Mouse (Mus musculus): ENCODE measurements around the gene Bcr. TPM values are rescaled to one million over a fixed set of nuclear protein-coding genes. Genes with fewer than 3 reads are reported as not detected.

Gene Bcr
- polyA plus RNA-seq, 1 experiment from 2014 or later = 7.6 TPM

DNA sequence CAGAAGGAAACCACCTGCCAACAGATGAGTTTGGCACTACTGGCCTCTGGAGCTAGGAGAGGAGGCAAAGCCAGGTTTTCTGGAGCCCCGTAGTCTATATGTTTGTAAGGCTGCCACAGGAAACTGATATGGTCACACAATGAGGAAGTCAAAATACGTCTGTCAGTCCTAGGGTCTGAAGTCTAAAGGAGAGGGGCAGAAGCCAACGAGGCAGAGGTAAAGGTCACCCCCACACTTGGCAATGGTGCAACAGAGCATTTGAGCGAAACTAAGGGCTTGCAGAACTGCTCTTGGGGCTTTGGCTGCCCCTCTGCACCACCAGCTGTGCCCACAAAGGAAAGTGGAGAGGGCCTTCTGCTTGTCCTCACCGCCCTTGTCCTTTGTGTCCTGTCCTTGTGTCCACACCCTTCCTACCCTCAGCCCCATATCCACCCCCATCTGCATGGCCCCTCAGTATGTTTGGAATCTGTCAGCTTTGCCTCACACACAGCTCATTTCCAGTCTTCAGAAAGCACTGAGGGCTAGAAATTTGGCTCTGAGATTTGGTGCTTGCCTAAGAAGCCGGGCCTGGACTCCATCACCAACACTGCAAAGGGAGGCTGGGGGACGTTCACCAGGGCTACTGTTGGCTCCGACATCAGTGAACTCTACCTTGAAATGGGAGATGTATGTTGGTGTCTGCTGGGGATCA, 127.1 kb downstream of the Bcr start:
- ATAC-seq (ENCODE audit: low FRiP score) = no peak
- H3K4me3 ChIP-seq (ENCODE audit: low read depth, low read length) = no peak overlapping the region
- no peaks in the 10 kb centered on the region for H3K27me3 ChIP-seq (ENCODE audit: control insufficient read depth, insufficient read depth, low read length)
- no peak for DNase-seq (ENCODE audit: low spot score, missing footprints)
- no peaks in the 10 kb centered on the region for H3K4me1 ChIP-seq (ENCODE audit: control insufficient read depth, insufficient read depth, low read length)
- H3K4me2 ChIP-seq = no peak overlapping the region
- H3K27ac ChIP-seq (ENCODE audit: low read depth, low read length) = no peak overlapping the region
- 85% methylated on average over 8 of the region's 8 CpGs for WGBS
- H3K9me3 ChIP-seq (ENCODE audit: control insufficient read depth, low read length) = no peaks in the 10 kb centered on the region
- H3K36me3 ChIP-seq (ENCODE audit: control insufficient read depth, insufficient read depth, low read length) = no peaks in the 10 kb centered on the region
- no peak overlapping the region for H3K9ac ChIP-seq (ENCODE audit: low read length)

DNA sequence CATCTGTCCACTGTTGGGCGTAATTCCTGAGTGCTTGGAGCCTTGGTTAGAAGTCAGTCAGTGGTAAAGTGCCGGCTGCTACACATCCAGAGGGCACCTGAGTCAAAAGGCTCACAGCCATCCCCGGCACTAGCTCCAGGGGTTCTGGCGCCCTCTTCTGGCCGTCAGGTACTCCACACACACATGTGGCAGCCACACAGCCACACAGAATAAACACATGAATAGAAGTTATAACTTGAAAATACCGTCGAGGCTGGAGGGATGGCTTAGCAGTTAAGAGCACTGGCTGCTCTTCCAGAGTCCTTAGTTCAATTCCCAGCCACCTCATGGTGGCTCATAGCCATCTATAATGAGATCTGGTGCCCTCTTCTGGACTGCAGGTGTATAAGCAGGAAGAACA, 131.3 kb downstream of the Bcr start:
- H3K9ac ChIP-seq (ENCODE audit: low read length) = no peak overlapping the region
- no peaks in the 10 kb centered on the region for H3K4me1 ChIP-seq (ENCODE audit: control insufficient read depth, insufficient read depth, low read length)
- ATAC-seq (ENCODE audit: low FRiP score) = no peak
- WGBS = 50% methylated on average over 7 of the region's 7 CpGs
- no peak for DNase-seq (ENCODE audit: low spot score, missing footprints)
- H3K9me3 ChIP-seq (ENCODE audit: control insufficient read depth, low read length) = no peaks in the 10 kb centered on the region
- no peak overlapping the region for H3K4me3 ChIP-seq (ENCODE audit: low read depth, low read length)
- H3K36me3 ChIP-seq (ENCODE audit: control insufficient read depth, insufficient read depth, low read length) = no peaks in the 10 kb centered on the region
- no peak overlapping the region for H3K27ac ChIP-seq (ENCODE audit: low read depth, low read length)
- no peak overlapping the region for H3K4me2 ChIP-seq
- no peaks in the 10 kb centered on the region for H3K27me3 ChIP-seq (ENCODE audit: control insufficient read depth, insufficient read depth, low read length)

DNA sequence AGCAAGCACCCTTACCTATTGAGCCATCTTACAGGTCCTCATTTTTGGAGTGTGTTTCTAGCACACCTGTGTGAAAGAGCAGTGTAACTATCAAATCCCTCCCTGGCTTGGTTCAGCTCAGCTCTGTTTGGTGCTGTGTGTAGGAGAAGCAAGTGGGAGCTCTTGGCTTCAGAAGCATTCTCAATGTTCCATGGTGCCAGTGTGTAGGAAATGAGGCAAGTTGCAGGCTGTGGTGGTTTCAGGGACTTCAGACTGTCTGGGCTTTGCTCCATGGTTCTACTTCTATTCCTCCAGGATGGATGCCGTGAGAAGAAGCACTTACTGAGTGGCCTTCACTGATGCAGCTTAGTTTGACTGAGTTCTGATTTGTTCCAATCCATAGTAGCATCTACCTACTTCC, 137.4 kb downstream of the Bcr start:
- Histone ChIP-seq H3K4me1 (ENCODE audit: control insufficient read depth, insufficient read depth, low read length) (no peaks in the 10 kb centered on the region), H3K27me3 (ENCODE audit: control insufficient read depth, insufficient read depth, low read length) (no peaks in the 10 kb centered on the region), H3K36me3 (ENCODE audit: control insufficient read depth, insufficient read depth, low read length) (no peaks in the 10 kb centered on the region), H3K9me3 (ENCODE audit: control insufficient read depth, low read length) (no peaks in the 10 kb centered on the region), H3K4me2 (no peak overlapping the region), H3K4me3 (ENCODE audit: low read depth, low read length) (no peak overlapping the region), H3K9ac (ENCODE audit: low read length) (no peak overlapping the region), H3K27ac (ENCODE audit: low read depth, low read length) (no peak overlapping the region)
- 71% methylated on average over 1 of the region's 1 CpGs for WGBS
- DNase-seq (ENCODE audit: low spot score, missing footprints) (no peak), ATAC-seq (ENCODE audit: low FRiP score) (no peak)

DNA sequence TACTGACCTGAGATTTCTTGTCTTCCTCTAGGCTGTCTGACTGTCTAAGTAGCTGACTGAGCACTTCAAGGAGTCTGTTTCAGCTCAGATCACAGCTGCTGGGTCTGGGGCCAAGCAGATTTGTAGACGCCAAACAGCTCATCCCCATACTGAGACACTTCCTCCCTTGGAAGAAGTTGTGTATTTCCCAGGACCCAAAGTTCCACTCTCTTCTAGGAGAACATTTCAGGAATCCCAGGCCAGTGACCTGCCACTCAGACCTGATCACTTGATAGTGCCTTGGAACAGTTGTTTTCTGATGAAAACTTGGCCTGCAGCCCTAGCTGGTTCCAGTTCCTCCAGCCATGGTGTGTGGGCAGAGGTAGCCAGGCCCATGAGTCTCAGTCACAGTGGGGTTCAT, 140.3 kb downstream of the Bcr start:
- H3K27me3 ChIP-seq (ENCODE audit: control insufficient read depth, insufficient read depth, low read length) = no peaks in the 10 kb centered on the region
- no peak overlapping the region for H3K27ac ChIP-seq (ENCODE audit: low read depth, low read length)
- H3K9ac ChIP-seq (ENCODE audit: low read length) = no peak overlapping the region
- H3K9me3 ChIP-seq (ENCODE audit: control insufficient read depth, low read length) = no peaks in the 10 kb centered on the region
- H3K4me2 ChIP-seq = no peak overlapping the region
- no peaks in the 10 kb centered on the region for H3K4me1 ChIP-seq (ENCODE audit: control insufficient read depth, insufficient read depth, low read length)
- no peak overlapping the region for H3K4me3 ChIP-seq (ENCODE audit: low read depth, low read length)
- DNase-seq (ENCODE audit: low spot score, missing footprints) = no peak
- H3K36me3 ChIP-seq (ENCODE audit: control insufficient read depth, insufficient read depth, low read length) = no peaks in the 10 kb centered on the region
- ATAC-seq (ENCODE audit: low FRiP score) = no peak
- WGBS = 87% methylated on average over 1 of the region's 1 CpGs

DNA sequence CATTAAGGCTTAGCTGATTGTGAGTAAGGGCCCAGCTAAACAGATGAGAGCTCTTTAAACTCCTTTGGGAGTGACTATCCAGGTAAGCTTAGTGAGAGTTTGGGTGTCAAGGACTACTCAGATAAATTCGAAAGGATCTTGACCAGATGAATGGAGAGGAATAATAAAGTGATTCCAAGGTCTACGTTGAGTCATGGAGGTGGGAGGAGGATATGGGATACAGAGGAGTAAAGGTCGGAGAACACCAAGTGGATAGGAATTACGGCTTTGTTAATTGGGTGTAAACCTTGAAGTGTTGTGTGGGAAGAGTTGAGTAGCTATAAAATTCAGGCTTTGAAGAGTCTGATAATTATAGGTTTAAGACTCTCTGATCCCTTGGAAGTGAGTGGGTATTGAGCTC, 145.8 kb downstream of the Bcr start:
- Histone ChIP-seq H3K36me3 (ENCODE audit: control insufficient read depth, insufficient read depth, low read length) (no peaks in the 10 kb centered on the region), H3K9me3 (ENCODE audit: control insufficient read depth, low read length) (no peaks in the 10 kb centered on the region), H3K27me3 (ENCODE audit: control insufficient read depth, insufficient read depth, low read length) (no peaks in the 10 kb centered on the region), H3K4me2 (no peak overlapping the region), H3K9ac (ENCODE audit: low read length) (no peak overlapping the region), H3K4me1 (ENCODE audit: control insufficient read depth, insufficient read depth, low read length) (no peaks in the 10 kb centered on the region), H3K27ac (ENCODE audit: low read depth, low read length) (no peak overlapping the region), H3K4me3 (ENCODE audit: low read depth, low read length) (no peak overlapping the region)
- ATAC-seq (ENCODE audit: low FRiP score) = no peak
- DNase-seq (ENCODE audit: low spot score, missing footprints) = no peak
- 81% methylated on average over 4 of the region's 4 CpGs for WGBS

GRCm38 (mm10) chr10:75210841-75211240, 150.4 kb downstream of the Bcr start:
- Histone ChIP-seq H3K36me3 (ENCODE audit: control insufficient read depth, insufficient read depth, low read length) (no peaks in the 10 kb centered on the region), H3K4me2 (no peak overlapping the region), H3K4me1 (ENCODE audit: control insufficient read depth, insufficient read depth, low read length) (peaks cover 6% of the 10 kb centered on the region; the same call in 1 of the 2 replicates), H3K9me3 (ENCODE audit: control insufficient read depth, low read length) (no peaks in the 10 kb centered on the region), H3K4me3 (ENCODE audit: low read depth, low read length) (no peak overlapping the region), H3K9ac (ENCODE audit: low read length) (no peak overlapping the region), H3K27ac (ENCODE audit: low read depth, low read length) (no peak overlapping the region), H3K27me3 (ENCODE audit: control insufficient read depth, insufficient read depth, low read length) (no peaks in the 10 kb centered on the region)
- ATAC-seq (ENCODE audit: low FRiP score) (no peak), DNase-seq (ENCODE audit: low spot score, missing footprints) (no peak)
- WGBS = 95% methylated on average over 3 of the region's 3 CpGs

DNA sequence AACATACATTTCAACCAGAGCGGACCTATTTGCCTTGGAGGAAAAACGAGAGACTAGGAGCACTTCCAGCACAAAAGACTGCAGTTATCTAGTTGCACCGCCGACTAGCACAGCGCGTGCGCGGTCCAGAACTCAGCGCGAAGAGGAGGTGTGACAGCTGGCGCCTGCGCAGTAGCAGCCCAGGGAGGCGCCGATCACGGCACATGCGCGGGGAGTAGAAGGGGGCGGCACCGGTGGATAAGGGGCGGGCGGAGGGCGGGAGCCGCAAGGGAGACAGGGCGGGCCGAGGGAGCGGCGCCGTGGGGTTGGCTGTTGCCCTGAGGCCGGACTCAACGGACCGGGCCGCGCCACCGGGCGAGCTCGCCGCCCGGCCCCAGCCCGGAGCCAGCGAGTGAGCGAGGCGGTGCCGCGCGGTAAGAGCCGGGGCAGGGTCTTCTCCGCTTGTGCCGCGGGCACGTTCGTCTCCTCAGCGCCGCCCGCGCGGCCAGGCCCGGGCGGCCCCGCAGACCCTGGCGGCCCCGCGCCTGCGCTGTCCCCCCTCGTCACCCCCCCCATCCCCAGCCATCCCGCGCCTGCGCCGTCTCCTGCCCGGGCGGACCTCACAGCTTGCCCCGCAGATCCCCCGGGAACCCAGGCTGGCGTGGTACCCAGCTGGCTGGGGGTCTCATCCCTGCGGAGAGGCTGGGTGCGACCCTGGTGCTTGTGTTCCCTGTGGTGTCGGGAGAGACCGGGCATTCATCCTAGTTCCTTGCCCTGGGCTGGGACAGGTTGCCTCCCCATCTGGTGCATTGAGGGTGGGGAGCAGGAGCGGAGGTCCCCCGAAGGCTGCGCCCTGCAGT, 151.6 kb downstream of the Bcr start, which contains the start of gene Specc1l:
TSS of gene Specc1l (plus strand) at position 267 of the 839 bp plus-strand sequence.
- peak within 1 kb of the TSS; percentile 76 for H3K4me2 ChIP-seq

DNA sequence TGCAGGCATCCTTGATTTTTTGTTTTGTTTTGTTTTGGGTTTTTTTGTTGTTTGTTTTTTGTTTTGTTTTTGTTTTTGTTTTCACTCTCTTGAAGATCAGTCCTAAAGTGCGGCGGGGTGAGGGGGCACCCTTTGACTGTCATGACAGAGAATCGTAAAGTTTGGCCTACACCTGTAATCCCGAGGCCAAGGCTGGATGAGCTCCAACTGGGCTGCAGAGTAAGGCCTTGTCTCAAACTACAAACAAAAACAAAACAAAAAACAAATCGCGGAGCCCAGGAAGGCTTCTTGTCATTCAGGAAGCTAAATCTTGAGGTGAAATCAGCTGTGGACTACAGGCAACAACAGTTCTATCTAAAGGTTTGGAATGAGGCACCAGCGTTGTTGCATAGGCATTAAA, 152.6 kb downstream of the Bcr start:
- no peak for DNase-seq (ENCODE audit: low spot score, missing footprints)
- Histone ChIP-seq H3K27me3 (ENCODE audit: control insufficient read depth, insufficient read depth, low read length) (no peaks in the 10 kb centered on the region), H3K36me3 (ENCODE audit: control insufficient read depth, insufficient read depth, low read length) (no peaks in the 10 kb centered on the region), H3K9ac (ENCODE audit: low read length) (peak overlapping the region; percentile 87), H3K27ac (ENCODE audit: low read depth, low read length) (no peak overlapping the region), H3K4me1 (ENCODE audit: control insufficient read depth, insufficient read depth, low read length) (peaks cover 6% of the 10 kb centered on the region; the same call in 1 of the 2 replicates), H3K4me3 (ENCODE audit: low read depth, low read length) (peak overlapping the region; percentile 73), H3K4me2 (peak overlapping the region; percentile 76), H3K9me3 (ENCODE audit: control insufficient read depth, low read length) (no peaks in the 10 kb centered on the region)
- 57% methylated on average over 7 of the region's 7 CpGs for WGBS
- no peak for ATAC-seq (ENCODE audit: low FRiP score)

More for the DNA sequence above, 151.6 kb downstream of the Bcr start, which contains the start of gene Specc1l:
- WGBS = under 1% methylated on average over 49 of the region's 80 CpGs
- Histone ChIP-seq H3K9ac (ENCODE audit: low read length) (peak within 1 kb of the TSS; percentile 87), H3K4me3 (ENCODE audit: low read depth, low read length) (peak within 1 kb of the TSS; percentile 73), H3K27ac (ENCODE audit: low read depth, low read length) (peak within 1 kb of the TSS; percentile 97), H3K27me3 (ENCODE audit: control insufficient read depth, insufficient read depth, low read length) (no peaks in the 10 kb centered on the region), H3K9me3 (ENCODE audit: control insufficient read depth, low read length) (no peaks in the 10 kb centered on the region), H3K4me1 (ENCODE audit: control insufficient read depth, insufficient read depth, low read length) (peaks cover 6% of the 10 kb centered on the region; the same call in 1 of the 2 replicates), H3K36me3 (ENCODE audit: control insufficient read depth, insufficient read depth, low read length) (no peaks in the 10 kb centered on the region)
- ATAC-seq (ENCODE audit: low FRiP score) (peak; percentile 99), DNase-seq (ENCODE audit: low spot score, missing footprints) (peak; percentile 99)

DNA sequence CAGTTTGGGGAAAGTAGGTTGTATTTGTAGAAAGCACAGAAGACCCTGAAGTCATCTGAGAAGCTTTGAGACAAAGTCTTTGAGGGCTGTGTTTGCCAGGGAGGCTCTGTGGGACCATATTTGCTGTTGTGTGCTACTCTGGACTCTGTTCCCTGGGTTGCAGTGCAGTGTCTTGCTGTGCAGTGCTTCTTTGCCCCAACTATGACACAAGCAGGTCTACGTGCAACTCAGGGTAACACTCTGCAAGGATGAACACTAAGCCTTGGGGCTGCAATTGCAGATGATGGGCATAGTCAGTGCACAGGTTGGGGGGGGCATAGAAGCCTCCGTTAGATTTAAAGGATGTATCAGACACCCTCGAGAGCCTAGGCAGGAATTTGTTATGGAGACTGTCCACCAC, 160.3 kb downstream of the Bcr start:
- 92% methylated on average over 3 of the region's 3 CpGs for WGBS
- Histone ChIP-seq H3K27me3 (ENCODE audit: control insufficient read depth, insufficient read depth, low read length) (no peaks in the 10 kb centered on the region), H3K36me3 (ENCODE audit: control insufficient read depth, insufficient read depth, low read length) (no peaks in the 10 kb centered on the region), H3K27ac (ENCODE audit: low read depth, low read length) (no peak overlapping the region), H3K4me2 (no peak overlapping the region), H3K9me3 (ENCODE audit: control insufficient read depth, low read length) (no peaks in the 10 kb centered on the region), H3K4me3 (ENCODE audit: low read depth, low read length) (no peak overlapping the region), H3K4me1 (ENCODE audit: control insufficient read depth, insufficient read depth, low read length) (no peaks in the 10 kb centered on the region), H3K9ac (ENCODE audit: low read length) (no peak overlapping the region)
- DNase-seq (ENCODE audit: low spot score, missing footprints) = no peak
- ATAC-seq (ENCODE audit: low FRiP score) = no peak

All from midbrain, embryonic 11.5 days (tissue).